ENCODE assay signal across 8 mouse cellular contexts in the genomic region with DNA sequence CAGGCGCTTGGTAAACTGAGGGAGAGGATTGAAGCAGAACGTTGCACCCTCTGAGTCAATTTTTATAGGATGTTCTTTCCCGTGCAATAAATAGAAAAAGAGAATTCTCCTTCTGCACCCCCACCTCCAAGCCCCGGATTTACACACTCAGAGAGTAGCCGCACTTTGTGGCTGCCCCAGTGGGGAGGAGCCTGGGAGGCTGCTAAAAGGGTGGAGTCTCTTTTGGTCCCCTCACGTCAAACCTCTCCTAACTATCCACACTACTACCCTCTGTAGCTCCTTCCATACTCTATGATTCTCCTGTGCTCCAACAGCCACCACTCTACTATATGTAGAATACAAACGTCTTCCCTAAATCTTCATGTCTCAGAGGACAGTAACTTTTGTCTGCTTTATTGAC. TPM values are rescaled to one million over a fixed set of nuclear protein-coding genes. Genes with fewer than 3 reads are reported as not detected.
DNase-seq lines count a peak whose midpoint lies in the region; ATAC-seq and TF ChIP-seq lines count a peak whose summit lies in the region.

No protein-coding gene starts in this region.

- H3K27me3 ChIP-seq in kidney, postnatal 0 days (ENCODE audit: insufficient read depth, low read length): no peaks in the 10 kb centered on the region
- H3K27me3 ChIP-seq in embryonic facial prominence, embryonic 13.5 days: no peaks in the 10 kb centered on the region
- no peaks in the 10 kb centered on the region for H3K27me3 ChIP-seq in intestine, embryonic 15.5 days (replicated peaks)
- no peaks in the 10 kb centered on the region for H3K27me3 ChIP-seq in neural tube, embryonic 12.5 days (replicated peaks)

- no peaks in the 10 kb centered on the region for H3K9me3 ChIP-seq in kidney, postnatal 0 days (replicated peaks; ENCODE audit: low read length)
- H3K9me3 ChIP-seq in embryonic facial prominence, embryonic 13.5 days: no peaks in the 10 kb centered on the region
- no peaks in the 10 kb centered on the region for H3K9me3 ChIP-seq in intestine, embryonic 15.5 days
- H3K9me3 ChIP-seq in neural tube, embryonic 12.5 days: no peaks in the 10 kb centered on the region

- H3K36me3 ChIP-seq in kidney, postnatal 0 days (ENCODE audit: insufficient read depth, low read length): no peaks in the 10 kb centered on the region
- no peaks in the 10 kb centered on the region for H3K36me3 ChIP-seq in embryonic facial prominence, embryonic 13.5 days
- H3K36me3 ChIP-seq in intestine, embryonic 15.5 days: no peaks in the 10 kb centered on the region
- H3K36me3 ChIP-seq in neural tube, embryonic 12.5 days: no peaks in the 10 kb centered on the region

- peaks cover 11% of the 10 kb centered on the region for H3K4me1 ChIP-seq in kidney, postnatal 0 days (replicated peaks; ENCODE audit: insufficient read depth, low read length)
- peaks cover 13% of the 10 kb centered on the region for H3K4me1 ChIP-seq in embryonic facial prominence, embryonic 13.5 days
- H3K4me1 ChIP-seq in intestine, embryonic 15.5 days (replicated peaks): peaks cover 15% of the 10 kb centered on the region
- H3K4me1 ChIP-seq in neural tube, embryonic 12.5 days: peaks cover 15% of the 10 kb centered on the region

- H3K9ac ChIP-seq in kidney, postnatal 0 days (ENCODE audit: low read depth, low read length): peak overlapping the region; percentile 52; the same call in 1 of the 2 replicates
- H3K9ac ChIP-seq in embryonic facial prominence, embryonic 13.5 days: peak overlapping the region; percentile 78
- H3K9ac ChIP-seq in intestine, embryonic 15.5 days: 0 out of 2 replicates have a peak overlapping the region, but pooled peaks have one; percentile 53
- peak overlapping the region; percentile 69 for H3K9ac ChIP-seq in neural tube, embryonic 12.5 days

- ATAC-seq in kidney, postnatal 0 days (replicated peaks; ENCODE audit: low FRiP score, low read depth): 0 out of 2 replicates have a peak, but pooled peaks have one; percentile 30
- ATAC-seq in embryonic facial prominence, embryonic 13.5 days (ENCODE audit: insufficient number of reproducible peaks, insufficient read depth, low FRiP score, low TSS enrichment, low read depth): no peak
- ATAC-seq in intestine, embryonic 15.5 days: 0 out of 2 replicates have a peak, but pooled peaks have one; percentile 16
- no peak for ATAC-seq in neural tube, embryonic 12.5 days (ENCODE audit: low FRiP score, low read depth)

- peak overlapping the region; percentile 73 for H3K4me2 ChIP-seq in kidney, postnatal 0 days (ENCODE audit: low read length)
- peak overlapping the region; percentile 73 for H3K4me2 ChIP-seq in embryonic facial prominence, embryonic 13.5 days
- H3K4me2 ChIP-seq in intestine, embryonic 15.5 days (replicated peaks): peak overlapping the region; percentile 81
- peak overlapping the region; percentile 77 for H3K4me2 ChIP-seq in neural tube, embryonic 12.5 days (replicated peaks)

- peak; percentile 4 for DNase-seq in kidney, postnatal 0 days (ENCODE audit: low spot score)
- DNase-seq in kidney, adult 18-20 months: no peak
- no peak for DNase-seq in gastrocnemius, adult 18-20 months (ENCODE audit: low spot score)
- DNase-seq in cerebellum, postnatal 25 days: no peak
- DNase-seq in spleen, postnatal 14 days (ENCODE audit: low spot score in 2 of 2): no peak

- no peak for TF ChIP-seq CTCF in kidney, postnatal 0 days (IDR thresholded peaks at IDR 0.05; ENCODE audit: low read depth)

- H3K4me3 ChIP-seq in kidney, postnatal 0 days (replicated peaks; ENCODE audit: low read depth, low read length): peak overlapping the region; percentile 46; the same call in 1 of the 2 replicates
- H3K4me3 ChIP-seq in embryonic facial prominence, embryonic 13.5 days: peak overlapping the region; percentile 56
- H3K4me3 ChIP-seq in intestine, embryonic 15.5 days (replicated peaks): 0 out of 2 replicates have a peak overlapping the region, but pooled peaks have one; percentile 51
- peak overlapping the region; percentile 54; the same call in 1 of the 2 replicates for H3K4me3 ChIP-seq in neural tube, embryonic 12.5 days

- H3K27ac ChIP-seq in kidney, postnatal 0 days: 0 out of 2 replicates have a peak overlapping the region, but pooled peaks have one; percentile 50
- no peak overlapping the region for H3K27ac ChIP-seq in embryonic facial prominence, embryonic 13.5 days
- no peak overlapping the region for H3K27ac ChIP-seq in intestine, embryonic 15.5 days
- no peak overlapping the region for H3K27ac ChIP-seq in neural tube, embryonic 12.5 days

- WGBS in kidney, postnatal 0 days: 30% methylated on average over 7 of the region's 7 CpGs
- 28% methylated on average over 7 of the region's 7 CpGs for WGBS in embryonic facial prominence, embryonic 13.5 days
- WGBS in intestine, embryonic 15.5 days: 30% methylated on average over 7 of the region's 7 CpGs
- 28% methylated on average over 7 of the region's 7 CpGs for WGBS in neural tube, embryonic 12.5 days

RNA-seq across cellular contexts. Expression of a gene that starts 1.4 kb away (rescaled TPM):
- polyA plus RNA-seq in kidney, postnatal 0 days (2015; fragmentation: Nextera tagmentation; extraction: Ambion mirVana): 54.5 and 59.5 TPM in 2 replicates
- 41.1 and 42.5 TPM in 2 replicates for polyA plus RNA-seq in embryonic facial prominence, embryonic 13.5 days (2015; fragmentation: Nextera tagmentation; extraction: Ambion mirVana)
- polyA plus RNA-seq in intestine, embryonic 15.5 days (2015; fragmentation: Nextera tagmentation; extraction: Ambion mirVana): 29.1 and 31.1 TPM in 2 replicates
- polyA plus RNA-seq in neural tube, embryonic 12.5 days (2016; fragmentation: Nextera tagmentation; extraction: Ambion mirVana): 52.7 and 53.4 TPM in 2 replicates
- under 1 TPM; 0.14 to 0.69 TPM for total RNA-seq in gastrocnemius, adult 18-20 months (2021)

Comparison
In these comparisons a context has a peak if more than half of its experiments do, and no peak if none do; other contexts are left out.
1. ATAC-seq: peak in kidney, postnatal 0 days (single experiment) and intestine, embryonic 15.5 days (single experiment); none in embryonic facial prominence, embryonic 13.5 days (single experiment) and neural tube, embryonic 12.5 days (single experiment).
2. Peak in every context shown above with its lines, with median percentiles within 50 percentile points of each other: H3K4me2 ChIP-seq, H3K4me3 ChIP-seq and H3K9ac ChIP-seq.